Mouse (Mus musculus): ENCODE results near the gene Uba3. TPM values are rescaled to one million over a fixed set of nuclear protein-coding genes. Genes with fewer than 3 reads are reported as not detected.

The Uba3 gene
- polyA plus RNA-seq, 1 experiment from 2014 or later = 76.3 TPM

DNA sequence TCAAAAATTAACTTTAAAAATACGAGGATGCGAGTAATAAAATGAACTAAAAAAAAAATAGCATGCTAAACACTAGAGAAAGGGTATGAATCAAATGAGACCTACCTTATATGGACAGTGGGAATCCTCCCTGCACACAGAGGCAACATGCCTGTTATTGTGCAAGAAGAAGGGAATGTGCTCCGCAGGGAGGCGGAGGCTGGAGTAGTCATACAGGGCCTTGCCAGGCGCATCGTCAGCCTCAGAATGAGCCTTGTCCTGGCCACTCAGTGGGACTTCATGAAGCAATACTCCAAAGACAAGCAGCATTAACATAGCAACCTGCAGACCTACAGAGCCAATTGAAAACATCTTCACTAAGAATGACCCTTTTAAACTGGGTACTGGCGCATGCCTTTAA lies 60.3 kb downstream of the Uba3 start:
- peak overlapping the region; percentile 39; the same call in 1 of the 2 replicates for H3K4me2 ChIP-seq (replicated peaks; ENCODE audit: low read depth, low read length)
- ATAC-seq (ENCODE audit: low FRiP score, low TSS enrichment) = no peak
- no peak overlapping the region for H3K9ac ChIP-seq (replicated peaks; ENCODE audit: low read length)
- H3K36me3 ChIP-seq (ENCODE audit: insufficient read depth, low read length) = peaks cover under 1% of the 10 kb centered on the region; the same call in 1 of the 2 replicates
- H3K4me3 ChIP-seq (ENCODE audit: low read length) = 0 out of 2 replicates have a peak overlapping the region, but pooled peaks have one; percentile 3
- no peaks in the 10 kb centered on the region for H3K27me3 ChIP-seq (ENCODE audit: insufficient read depth, low read length)
- 88% methylated on average over 7 of the region's 7 CpGs for WGBS
- H3K4me1 ChIP-seq (ENCODE audit: insufficient read depth, low read length) = peaks cover 25% of the 10 kb centered on the region
- H3K27ac ChIP-seq (ENCODE audit: low read length) = peak overlapping the region; percentile 62; the same call in 1 of the 2 replicates
- H3K9me3 ChIP-seq (ENCODE audit: low read length) = no peaks in the 10 kb centered on the region

- H3K4me1 ChIP-seq (ENCODE audit: insufficient read depth, low read length) = peaks cover 23% of the 10 kb centered on the region
- no peak overlapping the region for H3K9ac ChIP-seq (replicated peaks; ENCODE audit: low read length)
- 0 out of 2 replicates have a peak, but pooled peaks cover 2% of the 10 kb centered on the region for H3K9me3 ChIP-seq (ENCODE audit: low read length)
- no peak overlapping the region for H3K4me2 ChIP-seq (replicated peaks; ENCODE audit: low read depth, low read length)
- H3K4me3 ChIP-seq (ENCODE audit: low read length) = no peak overlapping the region
- H3K36me3 ChIP-seq (ENCODE audit: insufficient read depth, low read length) = peaks cover 8% of the 10 kb centered on the region
- peak overlapping the region; percentile 62 for H3K27ac ChIP-seq (ENCODE audit: low read length)
- WGBS = 10% methylated on average over 7 of the region's 7 CpGs
- ATAC-seq (ENCODE audit: low FRiP score, low TSS enrichment) = peak; percentile 61; the same call in 1 of the 2 replicates
- H3K27me3 ChIP-seq (ENCODE audit: insufficient read depth, low read length) = no peaks in the 10 kb centered on the region
Measured at GRCm38 (mm10) chr6:97144359-97144758, 61.1 kb downstream of the Uba3 start.

- WGBS = 65% methylated on average over 8 of the region's 8 CpGs
- H3K27ac ChIP-seq (ENCODE audit: low read length) = peak overlapping the region; percentile 20; the same call in 1 of the 2 replicates
Measured at GRCm38 (mm10) chr6:97142611-97143010, 62.8 kb downstream of the Uba3 start.

DNA sequence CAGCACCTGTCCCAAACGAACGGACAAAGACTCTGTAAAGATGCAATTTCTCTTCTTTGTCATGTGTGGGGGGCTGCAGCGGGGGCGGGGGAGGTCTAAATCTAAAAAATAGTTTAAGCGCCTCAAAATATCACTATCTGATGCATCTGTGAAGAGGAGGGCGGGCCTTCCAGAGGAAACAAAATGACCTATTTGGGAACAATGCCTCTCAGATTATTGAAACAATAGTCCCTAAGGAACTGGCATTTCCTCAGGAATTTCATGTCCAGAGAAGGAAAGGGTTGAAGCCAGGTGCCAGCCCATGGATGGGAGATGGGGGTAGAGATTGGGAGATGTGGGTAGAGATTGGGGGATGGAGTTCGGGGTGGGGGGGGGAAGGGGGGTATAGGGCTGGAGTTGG lies 63.6 kb downstream of the Uba3 start:
- Histone ChIP-seq H3K4me2 (replicated peaks; ENCODE audit: low read depth, low read length) (no peak overlapping the region), H3K4me3 (ENCODE audit: low read length) (no peak overlapping the region), H3K9ac (replicated peaks; ENCODE audit: low read length) (no peak overlapping the region), H3K9me3 (ENCODE audit: low read length) (0 out of 2 replicates have a peak, but pooled peaks cover 2% of the 10 kb centered on the region), H3K36me3 (ENCODE audit: insufficient read depth, low read length) (peaks cover 8% of the 10 kb centered on the region), H3K27me3 (ENCODE audit: insufficient read depth, low read length) (no peaks in the 10 kb centered on the region), H3K27ac (ENCODE audit: low read length) (no peak overlapping the region; the same call in 1 of the 2 replicates), H3K4me1 (ENCODE audit: insufficient read depth, low read length) (peaks cover 7% of the 10 kb centered on the region)
- 69% methylated on average over 7 of the region's 7 CpGs for WGBS
- ATAC-seq (ENCODE audit: low FRiP score, low TSS enrichment) = no peak

More at GRCm38 (mm10) chr6:97142611-97143010, 62.8 kb downstream of the Uba3 start:
- no peak overlapping the region for H3K4me2 ChIP-seq (replicated peaks; ENCODE audit: low read depth, low read length)
- peaks cover 8% of the 10 kb centered on the region for H3K36me3 ChIP-seq (ENCODE audit: insufficient read depth, low read length)
- H3K4me1 ChIP-seq (ENCODE audit: insufficient read depth, low read length) = peaks cover 10% of the 10 kb centered on the region
- no peak for ATAC-seq (ENCODE audit: low FRiP score, low TSS enrichment)
- H3K9ac ChIP-seq (replicated peaks; ENCODE audit: low read length) = no peak overlapping the region
- 0 out of 2 replicates have a peak, but pooled peaks cover 2% of the 10 kb centered on the region for H3K9me3 ChIP-seq (ENCODE audit: low read length)
- H3K4me3 ChIP-seq (ENCODE audit: low read length) = no peak overlapping the region
- no peaks in the 10 kb centered on the region for H3K27me3 ChIP-seq (ENCODE audit: insufficient read depth, low read length)

Other genes starting within 250 kb of the Uba3 start
- 0.59 and 0.77 TPM in 2 replicates for gene Fam19a4, start 145.2 kb downstream of the Uba3 start, polyA plus RNA-seq (2015; fragmentation: Nextera tagmentation; extraction: Ambion mirVana)
- gene Eogt, start 56.5 kb downstream of the Uba3 start, polyA plus RNA-seq (2015; fragmentation: Nextera tagmentation; extraction: Ambion mirVana) = 22.9 and 24.5 TPM in 2 replicates
- gene Tmf1, start 26.5 kb downstream of the Uba3 start, polyA plus RNA-seq (2015; fragmentation: Nextera tagmentation; extraction: Ambion mirVana) = 28.1 and 28.7 TPM in 2 replicates
- 72.1 and 77.2 TPM in 2 replicates for gene Arl6ip5, start 5.0 kb upstream of the Uba3 start, polyA plus RNA-seq (2015; fragmentation: Nextera tagmentation; extraction: Ambion mirVana)
- 0.15 and 0.52 TPM in 2 replicates for gene Lmod3, start 47.1 kb upstream of the Uba3 start, polyA plus RNA-seq (2015; fragmentation: Nextera tagmentation; extraction: Ambion mirVana)